Mouse (Mus musculus): ENCODE results near the gene Clasrp.

DNA sequence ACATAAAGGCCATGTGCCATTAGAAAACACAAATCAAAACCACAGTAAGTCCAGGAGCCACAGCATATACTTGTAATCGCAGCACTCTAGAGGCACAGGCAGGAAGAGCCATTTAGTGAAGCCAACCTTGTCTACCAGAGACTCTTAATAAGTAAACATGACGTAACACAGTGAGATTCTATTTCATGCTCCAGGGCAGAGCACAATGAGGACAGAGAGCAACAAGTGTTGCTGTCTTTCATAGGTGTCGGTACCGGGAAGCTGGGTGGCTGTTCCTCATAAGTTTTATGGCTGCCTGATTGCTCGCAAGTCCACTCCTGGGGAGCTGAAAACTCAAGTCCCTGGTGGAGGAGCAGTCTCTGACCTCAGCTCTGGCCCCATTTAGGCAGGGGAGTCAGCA is 52.7 kb downstream of the Clasrp start:
- TF ChIP-seq CTCF (IDR thresholded peaks at IDR 0.05; ENCODE audit: low read depth, low read length) (no peak), GATA1 (IDR thresholded peaks at IDR 0.05; ENCODE audit: borderline replicate concordance, low read length) (no peak)

All from G1E (cell line).